Mouse (Mus musculus): ENCODE measurements at regions not wholly inside any gene's neighbourhood (a gene's known extent, or its start where the extent isn't known, plus 50 kb on each side); places are given as distances from the start of the nearest gene placed in this dataset.
A peak's percentile ranks its signal among the peaks of the same experiment; 100 is the strongest.

DNA sequence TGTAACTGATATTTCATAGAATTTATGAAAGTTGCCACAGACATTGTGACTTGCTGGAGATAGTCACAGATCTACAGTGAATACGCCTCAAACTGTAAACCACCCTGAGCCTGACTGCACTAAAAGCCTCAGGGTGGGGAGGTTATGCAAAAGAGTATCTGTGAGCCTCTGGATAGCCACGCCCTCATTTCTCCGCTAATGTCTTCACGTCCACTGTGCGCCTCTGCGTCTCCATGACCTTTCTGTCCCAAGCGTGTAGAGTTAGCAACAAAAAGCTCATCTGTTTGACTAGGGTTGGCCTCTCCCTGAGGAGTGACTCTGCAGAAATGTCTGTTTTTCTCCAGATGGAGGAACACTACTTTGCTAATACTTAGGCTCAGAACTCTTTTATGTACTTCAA lies 170.8 kb upstream of the Gm49356 start:
- peak in 1 of 2 experiments; percentile 29; a peak in 1 of 4 replicates for ATAC-seq (replicated peaks in 1 of 2; ENCODE audit: insufficient read depth in 1 of 2, low FRiP score in 2 of 2, low TSS enrichment in 1 of 2, low read depth in 1 of 2, poor library complexity in 2 of 2, severe bottlenecking in 2 of 2)

DNA sequence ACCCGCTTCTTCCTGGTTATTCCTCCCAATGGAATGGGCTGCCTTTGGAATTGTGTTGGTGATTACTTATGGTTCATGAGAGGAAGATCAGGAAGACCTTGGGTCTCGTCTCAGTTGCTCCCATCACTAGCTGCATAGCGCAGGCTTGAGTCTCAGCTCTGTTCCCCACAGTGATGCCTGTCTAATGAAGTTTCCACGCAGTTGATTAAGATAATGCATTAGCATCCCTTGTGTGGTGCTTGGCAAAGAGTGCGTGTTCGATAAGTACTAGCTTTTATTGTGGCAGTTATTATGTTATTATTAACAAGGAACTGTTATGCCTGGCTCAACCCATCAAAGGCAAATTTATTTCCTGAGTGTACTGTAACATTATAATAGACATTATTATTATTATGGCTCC lies 169.7 kb upstream of the Gm49356 start:
- ATAC-seq (replicated peaks in 1 of 2; ENCODE audit: insufficient read depth in 1 of 2, low FRiP score in 2 of 2, low TSS enrichment in 1 of 2, low read depth in 1 of 2, poor library complexity in 2 of 2, severe bottlenecking in 2 of 2) = no peak

DNA sequence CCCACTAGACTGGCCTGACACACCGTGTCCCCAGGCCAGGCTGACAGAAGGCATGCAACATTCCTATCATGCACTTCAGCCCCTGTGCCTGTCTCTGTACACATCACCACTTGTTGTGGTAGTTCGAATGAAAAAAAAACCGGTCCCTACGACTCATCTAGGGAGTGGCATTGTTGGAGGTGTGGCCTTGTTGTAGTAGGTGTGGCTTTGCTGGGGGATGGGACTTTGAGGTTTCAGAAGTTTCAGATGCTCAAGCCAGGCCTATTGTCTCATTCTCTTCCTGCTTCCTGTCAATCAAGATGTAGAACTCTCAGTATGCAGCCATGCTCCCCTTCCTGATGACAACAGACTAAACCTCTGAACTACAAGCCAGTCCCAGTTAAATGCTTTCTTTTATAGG lies 162.1 kb upstream of the Gm49356 start:
- ATAC-seq (replicated peaks in 1 of 2; ENCODE audit: insufficient read depth in 1 of 2, low FRiP score in 2 of 2, low TSS enrichment in 1 of 2, low read depth in 1 of 2, poor library complexity in 2 of 2, severe bottlenecking in 2 of 2) = no peak

DNA sequence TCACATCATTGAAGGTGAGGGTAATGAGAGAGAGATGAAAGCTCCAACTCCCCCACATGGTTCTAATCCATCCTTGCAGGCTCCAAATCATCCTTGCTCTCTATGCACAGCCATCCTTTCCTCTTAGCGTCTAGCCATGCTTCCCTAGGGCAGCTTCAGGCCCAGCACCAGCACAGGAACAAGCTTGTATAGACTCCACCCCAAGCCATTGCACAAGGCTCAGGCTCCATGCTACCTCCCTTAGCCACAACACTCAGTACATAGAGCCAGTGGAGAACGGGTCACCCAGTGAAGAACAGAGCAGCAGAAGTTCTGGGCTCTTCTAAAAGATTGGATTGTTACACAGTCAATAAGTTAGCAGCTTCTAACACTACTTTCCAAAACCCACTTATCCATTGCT lies 160.8 kb upstream of the Gm49356 start:
- ATAC-seq (replicated peaks in 1 of 2; ENCODE audit: insufficient read depth in 1 of 2, low FRiP score in 2 of 2, low TSS enrichment in 1 of 2, low read depth in 1 of 2, poor library complexity in 2 of 2, severe bottlenecking in 2 of 2) = no peak

DNA sequence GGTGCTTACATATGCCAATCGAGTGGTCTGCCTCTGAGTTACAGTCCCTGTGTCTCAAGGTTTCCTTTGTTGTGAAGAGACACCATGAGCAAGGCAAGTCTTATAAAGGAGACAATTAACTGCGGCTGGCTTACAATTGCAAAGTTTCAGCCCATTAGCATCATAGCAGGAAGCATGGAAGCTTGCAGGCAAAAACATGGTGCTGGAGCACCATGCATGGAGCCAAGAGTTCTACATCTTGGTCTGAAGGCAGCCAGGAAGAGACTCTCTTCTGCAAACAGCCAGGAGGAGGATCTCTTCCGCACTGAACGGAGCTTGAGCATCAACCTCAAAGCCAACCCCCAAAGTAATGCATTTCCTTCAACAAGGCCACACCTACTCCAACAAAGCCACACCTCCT lies 158.2 kb upstream of the Gm49356 start:
- ATAC-seq (replicated peaks in 1 of 2; ENCODE audit: insufficient read depth in 1 of 2, low FRiP score in 2 of 2, low TSS enrichment in 1 of 2, low read depth in 1 of 2, poor library complexity in 2 of 2, severe bottlenecking in 2 of 2) = no peak

DNA sequence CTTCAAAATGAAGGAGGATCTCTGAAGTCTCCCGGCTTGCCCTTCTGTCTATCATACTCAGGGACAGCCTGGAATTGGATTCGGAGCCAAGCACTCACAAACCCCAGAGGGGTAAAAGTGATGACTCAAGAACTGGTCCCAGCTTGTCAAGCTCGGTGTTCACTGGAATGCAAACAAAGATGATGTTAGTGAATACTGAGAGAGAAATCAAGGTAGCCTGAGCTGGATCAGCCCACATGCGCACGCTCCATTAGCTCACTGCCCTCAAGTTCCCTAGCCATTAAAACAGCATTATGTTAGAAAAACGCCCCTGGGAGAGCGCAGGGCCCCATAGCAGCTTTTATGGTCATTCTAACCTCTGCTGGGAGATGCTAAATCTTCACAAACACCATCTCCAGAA lies 157.8 kb upstream of the Gm49356 start:
- no peak for ATAC-seq (replicated peaks in 1 of 2; ENCODE audit: insufficient read depth in 1 of 2, low FRiP score in 2 of 2, low TSS enrichment in 1 of 2, low read depth in 1 of 2, poor library complexity in 2 of 2, severe bottlenecking in 2 of 2)

DNA sequence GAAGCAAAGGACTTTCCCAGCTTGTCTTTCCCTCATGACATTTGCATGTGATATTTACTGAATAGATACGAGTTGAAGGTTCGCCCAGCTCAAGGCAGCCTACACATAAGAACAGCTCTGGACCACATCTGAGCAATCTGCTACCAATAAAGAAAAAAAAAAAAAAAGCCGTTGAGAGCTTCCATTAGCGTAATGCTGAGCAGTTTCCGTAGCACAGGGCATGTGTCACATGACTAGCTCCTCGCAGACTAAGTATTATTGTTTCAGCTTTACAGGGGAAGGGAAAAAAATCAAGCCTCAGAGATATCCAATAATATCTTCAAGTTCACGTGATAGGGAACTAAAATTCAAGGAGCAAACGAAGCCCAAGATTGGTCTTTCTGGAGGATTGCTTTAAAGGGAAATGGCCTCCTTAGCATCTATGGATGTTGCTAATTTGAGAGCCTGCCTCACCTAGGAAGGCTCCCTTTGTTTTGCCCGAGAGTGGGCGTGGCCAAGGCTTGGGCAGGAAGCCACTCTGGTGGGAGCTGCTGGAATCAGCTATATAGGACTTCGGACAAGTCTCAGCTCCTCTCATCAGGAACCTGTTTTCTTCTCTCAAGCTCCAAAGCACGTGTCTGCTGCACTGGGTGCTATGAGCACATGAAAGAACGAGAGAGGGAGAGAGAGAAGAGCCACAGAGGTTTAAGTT lies 157.0 kb upstream of the Gm49356 start:
- 0 out of 4 replicates have a peak, but pooled peaks of 1 of the 2 experiments have one; percentile 27 for ATAC-seq (replicated peaks in 1 of 2; ENCODE audit: insufficient read depth in 1 of 2, low FRiP score in 2 of 2, low TSS enrichment in 1 of 2, low read depth in 1 of 2, poor library complexity in 2 of 2, severe bottlenecking in 2 of 2)

Data from hematopoietic stem cell, adult 5-6 weeks (primary cell).